Mouse (Mus musculus): ENCODE data around the gene Idua. TPM values are rescaled to one million over a fixed set of nuclear protein-coding genes. Genes with fewer than 3 reads are reported as not detected.

Gene Idua
- polyA plus RNA-seq, 1 experiment: 37.1 TPM

GRCm38 (mm10) chr5:108713691-108714090, 53.6 kb downstream of the Idua start:
- H3K27me3 ChIP-seq (ENCODE audit: control insufficient read depth, insufficient read depth, low read length): no peaks in the 10 kb centered on the region
- H3K4me3 ChIP-seq (ENCODE audit: extremely low read depth, insufficient read depth, insufficient read length): no peak overlapping the region
- H3K4me1 ChIP-seq (ENCODE audit: control insufficient read depth, insufficient read depth, insufficient read length): no peaks in the 10 kb centered on the region
- H3K27ac ChIP-seq (ENCODE audit: insufficient read depth, low read length): no peak overlapping the region
- H3K36me3 ChIP-seq (ENCODE audit: control insufficient read depth, insufficient read depth, low read length): no peaks in the 10 kb centered on the region
- TF ChIP-seq POLR2A (IDR thresholded peaks at IDR 0.05; ENCODE audit: low read depth, low read length) (no peak), CTCF (IDR thresholded peaks at IDR 0.05; ENCODE audit: extremely low read depth, insufficient read depth, insufficient read length, insufficient replicate concordance) (no peak)
- no peak for DNase-seq (ENCODE audit: low read depth in 1 of 2, low spot score in 2 of 2)

GRCm38 (mm10) chr5:108714149-108714548, 54.0 kb downstream of the Idua start:
- Histone ChIP-seq H3K27ac (ENCODE audit: insufficient read depth, low read length) (no peak overlapping the region), H3K4me3 (ENCODE audit: extremely low read depth, insufficient read depth, insufficient read length) (no peak overlapping the region), H3K27me3 (ENCODE audit: control insufficient read depth, insufficient read depth, low read length) (no peaks in the 10 kb centered on the region), H3K36me3 (ENCODE audit: control insufficient read depth, insufficient read depth, low read length) (no peaks in the 10 kb centered on the region), H3K4me1 (ENCODE audit: control insufficient read depth, insufficient read depth, insufficient read length) (no peaks in the 10 kb centered on the region)
- TF ChIP-seq CTCF (IDR thresholded peaks at IDR 0.05; ENCODE audit: extremely low read depth, insufficient read depth, insufficient read length, insufficient replicate concordance): no peak
- no peak for TF ChIP-seq POLR2A (IDR thresholded peaks at IDR 0.05; ENCODE audit: low read depth, low read length)
- WGBS: 62% methylated on average over 6 of the region's 6 CpGs
- no peak for DNase-seq (ENCODE audit: low read depth in 1 of 2, low spot score in 2 of 2)

- no peak overlapping the region for H3K4me3 ChIP-seq (ENCODE audit: extremely low read depth, insufficient read depth, insufficient read length)
- 93% methylated on average over 1 of the region's 1 CpGs for WGBS
- no peak overlapping the region for H3K27ac ChIP-seq (ENCODE audit: insufficient read depth, low read length)
- TF ChIP-seq CTCF (IDR thresholded peaks at IDR 0.05; ENCODE audit: extremely low read depth, insufficient read depth, insufficient read length, insufficient replicate concordance): no peak
- TF ChIP-seq POLR2A (IDR thresholded peaks at IDR 0.05; ENCODE audit: low read depth, low read length): no peak
- no peak for DNase-seq (ENCODE audit: low read depth in 1 of 2, low spot score in 2 of 2)
- no peaks in the 10 kb centered on the region for H3K4me1 ChIP-seq (ENCODE audit: control insufficient read depth, insufficient read depth, insufficient read length)
- no peaks in the 10 kb centered on the region for H3K36me3 ChIP-seq (ENCODE audit: control insufficient read depth, insufficient read depth, low read length)
- H3K27me3 ChIP-seq (ENCODE audit: control insufficient read depth, insufficient read depth, low read length): no peaks in the 10 kb centered on the region
Observed at GRCm38 (mm10) chr5:108715974-108716373, 55.8 kb downstream of the Idua start.

- no peak for DNase-seq (ENCODE audit: low read depth in 1 of 2, low spot score in 2 of 2)
- Histone ChIP-seq H3K4me3 (ENCODE audit: extremely low read depth, insufficient read depth, insufficient read length) (no peak overlapping the region), H3K36me3 (ENCODE audit: control insufficient read depth, insufficient read depth, low read length) (no peaks in the 10 kb centered on the region), H3K4me1 (ENCODE audit: control insufficient read depth, insufficient read depth, insufficient read length) (no peaks in the 10 kb centered on the region), H3K27me3 (ENCODE audit: control insufficient read depth, insufficient read depth, low read length) (no peaks in the 10 kb centered on the region), H3K27ac (ENCODE audit: insufficient read depth, low read length) (no peak overlapping the region)
- WGBS: 84% methylated on average over 4 of the region's 4 CpGs
- no peak for TF ChIP-seq POLR2A (IDR thresholded peaks at IDR 0.05; ENCODE audit: low read depth, low read length)
- TF ChIP-seq CTCF (IDR thresholded peaks at IDR 0.05; ENCODE audit: extremely low read depth, insufficient read depth, insufficient read length, insufficient replicate concordance): no peak
Observed at GRCm38 (mm10) chr5:108718051-108718450, 57.9 kb downstream of the Idua start.

- 65% methylated on average over 7 of the region's 7 CpGs for WGBS
- Histone ChIP-seq H3K27ac (ENCODE audit: insufficient read depth, low read length) (no peak overlapping the region), H3K36me3 (ENCODE audit: control insufficient read depth, insufficient read depth, low read length) (no peaks in the 10 kb centered on the region), H3K4me3 (ENCODE audit: extremely low read depth, insufficient read depth, insufficient read length) (no peak overlapping the region), H3K27me3 (ENCODE audit: control insufficient read depth, insufficient read depth, low read length) (no peaks in the 10 kb centered on the region), H3K4me1 (ENCODE audit: control insufficient read depth, insufficient read depth, insufficient read length) (no peaks in the 10 kb centered on the region)
- DNase-seq (ENCODE audit: low read depth in 1 of 2, low spot score in 2 of 2): no peak
- TF ChIP-seq CTCF (IDR thresholded peaks at IDR 0.05; ENCODE audit: extremely low read depth, insufficient read depth, insufficient read length, insufficient replicate concordance) (no peak), POLR2A (IDR thresholded peaks at IDR 0.05; ENCODE audit: low read depth, low read length) (no peak)
Observed at GRCm38 (mm10) chr5:108719761-108720160, 59.6 kb downstream of the Idua start.

- Histone ChIP-seq H3K27me3 (ENCODE audit: control insufficient read depth, insufficient read depth, low read length) (no peaks in the 10 kb centered on the region), H3K4me3 (ENCODE audit: extremely low read depth, insufficient read depth, insufficient read length) (no peak overlapping the region), H3K4me1 (ENCODE audit: control insufficient read depth, insufficient read depth, insufficient read length) (no peaks in the 10 kb centered on the region), H3K36me3 (ENCODE audit: control insufficient read depth, insufficient read depth, low read length) (no peaks in the 10 kb centered on the region), H3K27ac (ENCODE audit: insufficient read depth, low read length) (no peak overlapping the region)
- DNase-seq (ENCODE audit: low read depth in 1 of 2, low spot score in 2 of 2): no peak
- TF ChIP-seq CTCF (IDR thresholded peaks at IDR 0.05; ENCODE audit: extremely low read depth, insufficient read depth, insufficient read length, insufficient replicate concordance) (no peak), POLR2A (IDR thresholded peaks at IDR 0.05; ENCODE audit: low read depth, low read length) (no peak)
- 50% methylated on average over 2 of the region's 2 CpGs for WGBS
Observed at GRCm38 (mm10) chr5:108724006-108724405, 63.9 kb downstream of the Idua start.

GRCm38 (mm10) chr5:108726557-108727248, 66.6 kb downstream of the Idua start:
- TF ChIP-seq POLR2A (IDR thresholded peaks at IDR 0.05; ENCODE audit: low read depth, low read length): no peak
- TF ChIP-seq CTCF (IDR thresholded peaks at IDR 0.05; ENCODE audit: extremely low read depth, insufficient read depth, insufficient read length, insufficient replicate concordance): peak; percentile 64; the same call in 1 of the 2 replicates
- Histone ChIP-seq H3K4me1 (ENCODE audit: control insufficient read depth, insufficient read depth, insufficient read length) (no peaks in the 10 kb centered on the region), H3K36me3 (ENCODE audit: control insufficient read depth, insufficient read depth, low read length) (no peaks in the 10 kb centered on the region), H3K27me3 (ENCODE audit: control insufficient read depth, insufficient read depth, low read length) (no peaks in the 10 kb centered on the region), H3K27ac (ENCODE audit: insufficient read depth, low read length) (no peak overlapping the region), H3K4me3 (ENCODE audit: extremely low read depth, insufficient read depth, insufficient read length) (no peak overlapping the region)
- WGBS: 31% methylated on average over 5 of the region's 5 CpGs
- peak in 1 of 2 experiments; percentile 36 for DNase-seq (ENCODE audit: low read depth in 1 of 2, low spot score in 2 of 2)
